Mouse (Mus musculus) megakaryocyte-erythroid progenitor cell, adult 5-6 weeks (primary cell): ENCODE measurements around the gene Men1. TPM values are rescaled to one million over a fixed set of nuclear protein-coding genes. Genes with fewer than 3 reads are reported as not detected.
A peak's percentile ranks its signal among the peaks of the same experiment; 100 is the strongest.

Experiments
- ATAC-seq: replicated peaks from 2 replicates; pipeline ENCODE4 v1.8.0; 2016; ENCODE audit warnings: mild to moderate bottlenecking, inconsistent platforms; ENCODE audit not compliant: severe bottlenecking, poor library complexity, low FRiP score, low TSS enrichment
- total RNA-seq, 2 experiments: library from RNA; stranded (forward) in 1 of 2; stranded (reverse) in 1 of 2; fragments of 200-1000, 215-1000 nt in 1 of 2; fragments of >200 nt in 1 of 2; fragmentation: Nextera tagmentation in 1 of 2; gene quantifications; 2 replicates each; pipeline ENCODE4 v1.2.3; 2014 to 2017

Men1 gene
- total RNA-seq, 2 experiments from 2014 or later = 19.8 to 39.8 TPM

DNA sequence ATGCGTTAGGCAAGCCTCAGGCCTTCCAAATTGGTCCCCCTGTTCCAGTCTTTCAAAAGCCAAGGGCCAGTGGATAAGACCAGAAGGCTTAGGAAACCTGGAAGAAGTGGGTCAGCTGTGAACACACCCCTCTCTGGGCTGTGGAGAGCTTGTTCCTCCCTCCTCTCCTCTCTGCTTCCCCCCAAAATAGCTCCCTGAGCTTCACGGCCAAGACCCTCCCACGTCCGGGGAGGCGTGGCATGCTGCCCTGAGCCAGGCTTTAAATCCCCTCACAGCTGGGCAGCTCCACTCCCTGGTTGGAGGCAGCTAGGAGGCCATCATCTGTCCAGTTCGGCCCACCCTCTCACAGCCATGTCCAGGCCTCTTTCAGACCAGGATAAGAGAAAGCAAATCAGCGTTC lies 49.3 kb downstream of the Men1 start, which contains the start of gene Pygm:
TSS of gene Pygm (plus strand) at position 272 of the 400 bp plus-strand sequence.
- ATAC-seq = no peak

GRCm38 (mm10) chr19:6384954-6385353 lies 50.2 kb downstream of the Men1 start:
- ATAC-seq = no peak

- no peak for ATAC-seq
These were observed 50.6 kb downstream of the Men1 start for GRCm38 (mm10) chr19:6385419-6385818.

GRCm38 (mm10) chr19:6385821-6386220 lies 51.0 kb downstream of the Men1 start:
- no peak for ATAC-seq

GRCm38 (mm10) chr19:6386234-6386633 lies 51.5 kb downstream of the Men1 start:
- no peak for ATAC-seq

DNA sequence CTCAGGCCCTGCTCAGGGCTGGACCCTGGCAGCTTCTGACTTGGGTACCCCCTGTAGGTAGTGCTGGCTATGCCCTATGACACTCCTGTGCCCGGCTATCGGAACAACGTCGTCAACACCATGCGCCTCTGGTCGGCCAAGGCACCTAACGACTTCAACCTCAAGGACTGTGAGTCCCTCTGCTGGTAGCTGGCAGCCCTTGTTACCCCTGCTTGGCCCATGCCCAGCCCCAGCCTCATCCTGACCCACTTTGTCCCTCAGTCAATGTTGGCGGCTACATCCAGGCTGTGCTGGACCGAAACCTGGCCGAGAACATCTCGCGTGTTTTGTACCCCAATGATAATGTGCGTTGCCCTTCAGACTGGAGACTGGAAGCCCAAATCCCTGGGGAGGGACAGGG lies 53.2 kb downstream of the Men1 start:
- no peak for ATAC-seq

DNA sequence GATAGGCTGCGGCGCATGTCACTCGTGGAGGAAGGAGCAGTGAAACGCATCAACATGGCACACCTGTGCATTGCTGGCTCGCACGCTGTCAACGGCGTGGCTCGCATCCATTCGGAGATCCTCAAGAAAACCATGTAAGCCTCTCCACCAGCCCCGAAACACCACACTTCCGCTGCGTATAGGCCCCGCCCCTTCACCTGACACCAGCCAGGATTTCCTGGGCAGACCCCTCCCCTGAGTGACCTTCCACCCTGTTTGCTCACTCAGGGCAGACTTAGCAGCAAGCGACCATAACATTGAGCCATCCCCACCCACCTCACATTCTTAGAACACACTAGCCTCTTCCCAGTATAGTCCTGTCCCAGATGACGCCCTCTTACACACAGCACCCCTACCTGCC lies 55.0 kb downstream of the Men1 start:
- 0 out of 2 replicates have a peak, but pooled peaks have one; percentile 14 for ATAC-seq

DNA sequence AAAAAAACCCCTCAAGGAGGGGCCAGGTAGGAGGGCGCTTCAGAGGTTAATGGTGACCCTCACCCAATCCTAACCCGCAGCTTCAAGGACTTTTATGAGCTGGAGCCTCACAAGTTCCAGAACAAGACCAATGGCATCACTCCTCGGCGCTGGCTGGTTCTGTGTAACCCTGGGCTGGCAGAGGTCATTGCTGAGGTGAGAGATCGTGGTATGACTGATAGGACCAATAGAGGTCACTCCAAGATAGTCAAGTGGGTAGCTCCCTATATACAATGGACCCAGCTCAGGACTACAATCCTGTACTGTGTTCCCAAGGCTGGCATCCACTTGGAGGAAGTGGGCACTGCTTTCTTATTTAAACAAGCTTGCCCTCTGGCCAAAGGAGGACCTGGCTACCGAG lies 55.5 kb downstream of the Men1 start:
- ATAC-seq = no peak

Other genes with a start within 250 kb of the Men1 start
- 47.6 and 48.9 TPM in 2 replicates for gene Cdca5, start 250.0 kb upstream of the Men1 start, total RNA-seq (2014; fragmentation: Nextera tagmentation)
- gene Cdca5, start 250.0 kb upstream of the Men1 start, total RNA-seq (2017) = 25.2 and 25.9 TPM in 2 replicates
- gene AC131692.1, start 240.6 kb upstream of the Men1 start, total RNA-seq (2014; fragmentation: Nextera tagmentation) = 3.5 and 5.7 TPM in 2 replicates
- gene AC131692.1, start 240.6 kb upstream of the Men1 start, total RNA-seq (2017) = 0.95 and 1.6 TPM in 2 replicates
- 1.5 and 2.1 TPM in 2 replicates for gene Naaladl1, start 229.2 kb upstream of the Men1 start, total RNA-seq (2014; fragmentation: Nextera tagmentation)
- not detected in 2 replicates for gene Naaladl1, start 229.2 kb upstream of the Men1 start, total RNA-seq (2017)
- gene Sac3d1, start 216.3 kb upstream of the Men1 start, total RNA-seq (2014; fragmentation: Nextera tagmentation) = 18.8 and 20.9 TPM in 2 replicates
- gene Sac3d1, start 216.3 kb upstream of the Men1 start, total RNA-seq (2017) = 7.7 and 9.3 TPM in 2 replicates
- 15.2 and 24.6 TPM in 2 replicates for gene Snx15, start 206.7 kb upstream of the Men1 start, total RNA-seq (2014; fragmentation: Nextera tagmentation)
- gene Snx15, start 206.7 kb upstream of the Men1 start, total RNA-seq (2017) = 7.0 and 13.2 TPM in 2 replicates
- gene Batf2, start 194.0 kb upstream of the Men1 start, total RNA-seq (2014; fragmentation: Nextera tagmentation) = 2.0 TPM in 1 of 2 replicates, not detected in the other
- gene Batf2, start 194.0 kb upstream of the Men1 start, total RNA-seq (2017) = 0.42 TPM in 1 of 2 replicates, not detected in the other
- 43.2 and 45.4 TPM in 2 replicates for gene Arl2, start 193.4 kb upstream of the Men1 start, total RNA-seq (2014; fragmentation: Nextera tagmentation)
- gene Arl2, start 193.4 kb upstream of the Men1 start, total RNA-seq (2017) = 26.4 and 38.6 TPM in 2 replicates
- gene Majin, start 150.6 kb upstream of the Men1 start, total RNA-seq (2014; fragmentation: Nextera tagmentation) = not detected in 2 replicates
- gene Majin, start 150.6 kb upstream of the Men1 start, total RNA-seq (2017) = not detected in 2 replicates
- not detected in 2 replicates for gene Gpha2, start 108.6 kb upstream of the Men1 start, total RNA-seq (2014; fragmentation: Nextera tagmentation)
- not detected in 2 replicates for gene Gpha2, start 108.6 kb upstream of the Men1 start, total RNA-seq (2017)
- 10.9 and 24.0 TPM in 2 replicates for gene Ppp2r5b, start 99.1 kb upstream of the Men1 start, total RNA-seq (2014; fragmentation: Nextera tagmentation)
- gene Ppp2r5b, start 99.1 kb upstream of the Men1 start, total RNA-seq (2017) = 8.6 and 10.3 TPM in 2 replicates
- 22.6 and 30.2 TPM in 2 replicates for gene Atg2a, start 93.3 kb upstream of the Men1 start, total RNA-seq (2014; fragmentation: Nextera tagmentation)
- 5.8 and 11.8 TPM in 2 replicates for gene Atg2a, start 93.3 kb upstream of the Men1 start, total RNA-seq (2017)
- gene Ehd1, start 58.3 kb upstream of the Men1 start, total RNA-seq (2014; fragmentation: Nextera tagmentation) = 50.0 and 60.7 TPM in 2 replicates
- 26.7 and 62.5 TPM in 2 replicates for gene Ehd1, start 58.3 kb upstream of the Men1 start, total RNA-seq (2017)
- gene Cdc42bpg, start 28.5 kb upstream of the Men1 start, total RNA-seq (2014; fragmentation: Nextera tagmentation) = 3.4 and 4.4 TPM in 2 replicates
- 3.1 and 3.7 TPM in 2 replicates for gene Cdc42bpg, start 28.5 kb upstream of the Men1 start, total RNA-seq (2017)
- gene Map4k2, start 6.2 kb downstream of the Men1 start, total RNA-seq (2014; fragmentation: Nextera tagmentation) = 37.3 and 41.8 TPM in 2 replicates
- gene Map4k2, start 6.2 kb downstream of the Men1 start, total RNA-seq (2017) = 9.4 and 27.2 TPM in 2 replicates
- gene Sf1, start 28.7 kb downstream of the Men1 start, total RNA-seq (2014; fragmentation: Nextera tagmentation) = 286 and 398 TPM in 2 replicates
- 253 and 302 TPM in 2 replicates for gene Sf1, start 28.7 kb downstream of the Men1 start, total RNA-seq (2017)
- gene Pygm, start 49.4 kb downstream of the Men1 start, total RNA-seq (2014; fragmentation: Nextera tagmentation) = 4.9 TPM in 1 of 2 replicates, not detected in the other
- gene Pygm, start 49.4 kb downstream of the Men1 start, total RNA-seq (2017) = 0.04 and 4.9 TPM in 2 replicates
- 41.2 and 64.6 TPM in 2 replicates for gene Rasgrp2, start 64.4 kb downstream of the Men1 start, total RNA-seq (2014; fragmentation: Nextera tagmentation)
- 21.6 and 32.0 TPM in 2 replicates for gene Rasgrp2, start 64.4 kb downstream of the Men1 start, total RNA-seq (2017)
- gene Nrxn2, start 83.8 kb downstream of the Men1 start, total RNA-seq (2014; fragmentation: Nextera tagmentation) = not detected in 2 replicates
- not detected in 2 replicates for gene Nrxn2, start 83.8 kb downstream of the Men1 start, total RNA-seq (2017)
- not detected in 2 replicates for gene Slc22a12, start 208.1 kb downstream of the Men1 start, total RNA-seq (2014; fragmentation: Nextera tagmentation)
- gene Slc22a12, start 208.1 kb downstream of the Men1 start, total RNA-seq (2017) = not detected in 2 replicates